Mouse (Mus musculus) neural tube, embryonic 11.5 days (tissue): ENCODE measurements around the gene Gm49358. TPM values are rescaled to one million over a fixed set of nuclear protein-coding genes. Genes with fewer than 3 reads are reported as not detected.

Experiments
- ATAC-seq: fragments of 200-750 bp; cut with Nextera tagmentation; 2 replicates; pipeline ENCODE4 v1.8.0; 2017; ENCODE audit warnings: moderate number of reproducible peaks, mild to moderate bottlenecking, moderate TSS enrichment, moderate library complexity; ENCODE audit not compliant: insufficient read depth, low FRiP score, low TSS enrichment
- DNase-seq: peaks from one replicate; pipeline ENCODE4 v3.0.0-alpha.2; 2015; ENCODE audit warnings: low spot score
- H3K27ac ChIP-seq: fragments of 300-500 bp; sonication (generic); 2 replicates; pipeline ENCODE4 v1.5.1; 2014; ENCODE audit warnings: low read depth, mild to moderate bottlenecking, low read length
- H3K27me3 ChIP-seq: fragments of 300-500 bp; sonication (generic); 2 replicates; pipeline ENCODE4 v1.6.1; 2014; ENCODE audit warnings: mild to moderate bottlenecking, low read length, mixed read lengths; ENCODE audit not compliant: control insufficient read depth, insufficient read depth
- H3K36me3 ChIP-seq: fragments of 300-500 bp; sonication (generic); 2 replicates; pipeline ENCODE4 v1.6.1; 2014; ENCODE audit warnings: mild to moderate bottlenecking, low read length, moderate library complexity, mixed read lengths; ENCODE audit not compliant: control insufficient read depth, insufficient read depth
- H3K4me1 ChIP-seq: fragments of 300-500 bp; sonication (generic); 2 replicates; pipeline ENCODE4 v1.6.1; 2014; ENCODE audit warnings: low read length, mixed read lengths; ENCODE audit not compliant: control insufficient read depth, insufficient read depth
- H3K4me2 ChIP-seq: fragments of 300-500 bp; sonication (generic); 2 replicates; pipeline ENCODE4 v1.6.1; 2014; ENCODE audit warnings: low read depth, mild to moderate bottlenecking, moderate library complexity
- H3K4me3 ChIP-seq: fragments of 300-500 bp; sonication (generic); 2 replicates; pipeline ENCODE4 v1.5.1; 2014; ENCODE audit warnings: low read depth, low read length
- H3K9ac ChIP-seq: fragments of 300-500 bp; sonication (generic); 2 replicates; pipeline ENCODE4 v1.6.1; 2014; ENCODE audit warnings: mild to moderate bottlenecking, low read length
- H3K9me3 ChIP-seq: fragments of 300-500 bp; sonication (generic); 2 replicates; pipeline ENCODE4 v1.6.1; 2016; ENCODE audit warnings: low read length; ENCODE audit not compliant: control insufficient read depth
- WGBS: fragments of 180-500 bp; shearing (Covaris S2); extraction: QIAGEN DNeasy Blood & Tissue Kit; methylation state at CpG from one replicate; pipeline ENCODE4 v1.1.7; 2014; 5-methylcytosine and 5-hydroxymethylcytosine counted together
- polyA plus RNA-seq: library from polyadenylated mRNA; unstranded; fragments of >200 nt; fragmentation: Nextera tagmentation; extraction: Ambion mirVana; gene quantifications from 2 replicates; pipeline ENCODE4 v1.2.1, GENCODE M21; 2014

Gm49358 gene
- polyA plus RNA-seq, 1 experiment from 2014 or later: not detected

- no peaks in the 10 kb centered on the region for H3K9me3 ChIP-seq
- no peak overlapping the region for H3K4me2 ChIP-seq
- H3K9ac ChIP-seq: no peak overlapping the region
- H3K27me3 ChIP-seq: no peaks in the 10 kb centered on the region
- ATAC-seq (no peak), DNase-seq (no peak)
- no peaks in the 10 kb centered on the region for H3K4me1 ChIP-seq
- no peaks in the 10 kb centered on the region for H3K36me3 ChIP-seq
- 73% methylated on average over 6 of the region's 6 CpGs for WGBS
- no peak overlapping the region for H3K27ac ChIP-seq
- no peak overlapping the region for H3K4me3 ChIP-seq
Measured at GRCm38 (mm10) chr10:86772231-86772631, 8.5 kb downstream of the Gm49358 start.

GRCm38 (mm10) chr10:86773360-86773759, 9.6 kb downstream of the Gm49358 start:
- H3K27me3 ChIP-seq: no peaks in the 10 kb centered on the region
- WGBS: 32% methylated on average over 4 of the region's 4 CpGs
- H3K9ac ChIP-seq: no peak overlapping the region
- DNase-seq (no peak), ATAC-seq (no peak)
- no peaks in the 10 kb centered on the region for H3K36me3 ChIP-seq
- H3K9me3 ChIP-seq: no peaks in the 10 kb centered on the region
- H3K4me3 ChIP-seq: no peak overlapping the region
- H3K4me1 ChIP-seq: peaks cover 4% of the 10 kb centered on the region
- H3K4me2 ChIP-seq: no peak overlapping the region
- no peak overlapping the region for H3K27ac ChIP-seq

- H3K36me3 ChIP-seq: no peaks in the 10 kb centered on the region
- peaks cover 12% of the 10 kb centered on the region for H3K27me3 ChIP-seq
- no peak for ATAC-seq
- no peak overlapping the region for H3K27ac ChIP-seq
- no peak for DNase-seq
- H3K9ac ChIP-seq: no peak overlapping the region
- peaks cover 8% of the 10 kb centered on the region for H3K4me1 ChIP-seq
- no peaks in the 10 kb centered on the region for H3K9me3 ChIP-seq
- no peak overlapping the region for H3K4me3 ChIP-seq
- no peak overlapping the region for H3K4me2 ChIP-seq
- WGBS: 64% methylated on average over 9 of the region's 9 CpGs
Measured at GRCm38 (mm10) chr10:86776281-86776680, 12.5 kb downstream of the Gm49358 start.

- no peak for DNase-seq
Measured at GRCm38 (mm10) chr10:86777614-86778319, 14.0 kb downstream of the Gm49358 start.

GRCm38 (mm10) chr10:86778398-86779116, 14.8 kb downstream of the Gm49358 start, which contains the start of gene Nt5dc3:
Gene Nt5dc3, plus strand, starts transcription at chr10:86779005.
- Histone ChIP-seq H3K36me3 (no peaks in the 10 kb centered on the region), H3K4me3 (peak within 1 kb of the TSS; percentile 51), H3K4me2 (peak within 1 kb of the TSS; percentile 99), H3K27me3 (peaks cover 12% of the 10 kb centered on the region), H3K9me3 (no peaks in the 10 kb centered on the region), H3K9ac (peak within 1 kb of the TSS; percentile 55), H3K4me1 (peaks cover 8% of the 10 kb centered on the region), H3K27ac (0 out of 2 replicates have a peak within 1 kb of the TSS, but pooled peaks have one; percentile 3)
- DNase-seq (peak; percentile 96), ATAC-seq (peak; percentile 95)
- under 1% methylated on average over 44 of the region's 44 CpGs for WGBS

More at GRCm38 (mm10) chr10:86777614-86778319, 14.0 kb downstream of the Gm49358 start:
- H3K9ac ChIP-seq: peak overlapping the region; percentile 54
- H3K27ac ChIP-seq: no peak overlapping the region
- H3K4me3 ChIP-seq: peak overlapping the region; percentile 51
- ATAC-seq: 0 out of 2 replicates have a peak, but pooled peaks have one; percentile 1
- H3K9me3 ChIP-seq: no peaks in the 10 kb centered on the region
- peaks cover 8% of the 10 kb centered on the region for H3K4me1 ChIP-seq
- peaks cover 12% of the 10 kb centered on the region for H3K27me3 ChIP-seq
- H3K36me3 ChIP-seq: no peaks in the 10 kb centered on the region
- peak overlapping the region; percentile 99 for H3K4me2 ChIP-seq
- 43% methylated on average over 19 of the region's 19 CpGs for WGBS

- Histone ChIP-seq H3K4me3 (peak overlapping the region; percentile 51), H3K4me2 (peak overlapping the region; percentile 99), H3K9ac (peak overlapping the region; percentile 55), H3K9me3 (no peaks in the 10 kb centered on the region), H3K4me1 (peaks cover 8% of the 10 kb centered on the region), H3K27me3 (peaks cover 12% of the 10 kb centered on the region), H3K27ac (0 out of 2 replicates have a peak overlapping the region, but pooled peaks have one; percentile 3), H3K36me3 (no peaks in the 10 kb centered on the region)
- peak; percentile 49 for DNase-seq
- WGBS: under 1% methylated on average over 50 of the region's 58 CpGs
- peak; percentile 31; the same call in 1 of the 2 replicates for ATAC-seq
Measured at GRCm38 (mm10) chr10:86779117-86779755, 15.5 kb downstream of the Gm49358 start.

- no peak for DNase-seq
- WGBS: 19% methylated on average over 12 of the region's 12 CpGs
Measured at GRCm38 (mm10) chr10:86779816-86780500, 16.2 kb downstream of the Gm49358 start.

GRCm38 (mm10) chr10:86781641-86782040, 17.9 kb downstream of the Gm49358 start:
- Histone ChIP-seq H3K9ac (no peak overlapping the region), H3K9me3 (no peaks in the 10 kb centered on the region), H3K27me3 (peaks cover 12% of the 10 kb centered on the region), H3K4me2 (no peak overlapping the region), H3K27ac (no peak overlapping the region), H3K4me1 (peaks cover 8% of the 10 kb centered on the region), H3K4me3 (no peak overlapping the region), H3K36me3 (no peaks in the 10 kb centered on the region)
- ATAC-seq (no peak), DNase-seq (no peak)
- 42% methylated on average over 5 of the region's 5 CpGs for WGBS

More at GRCm38 (mm10) chr10:86779816-86780500, 16.2 kb downstream of the Gm49358 start:
- no peak overlapping the region for H3K27ac ChIP-seq
- peaks cover 8% of the 10 kb centered on the region for H3K4me1 ChIP-seq
- no peaks in the 10 kb centered on the region for H3K36me3 ChIP-seq
- H3K9ac ChIP-seq: peak overlapping the region; percentile 55
- no peak for ATAC-seq
- H3K9me3 ChIP-seq: no peaks in the 10 kb centered on the region
- peak overlapping the region; percentile 51 for H3K4me3 ChIP-seq
- H3K27me3 ChIP-seq: peaks cover 12% of the 10 kb centered on the region
- H3K4me2 ChIP-seq: peak overlapping the region; percentile 99
